Mouse (Mus musculus) megakaryocyte, adult 5-6 weeks (primary cell): Measurements from ENCODE around the gene BC051142. TPM values are rescaled to one million over a fixed set of nuclear protein-coding genes. Genes with fewer than 3 reads are reported as not detected.

Experiments
- ATAC-seq: 2 replicates; pipeline ENCODE4 v1.8.0; 2016; ENCODE audit warnings: mild to moderate bottlenecking, inconsistent platforms; ENCODE audit not compliant: poor library complexity, severe bottlenecking
- total RNA-seq, 2 experiments: library from RNA; stranded (forward) in 1 of 2; stranded (reverse) in 1 of 2; fragments of 153-499, 151-499 nt in 1 of 2; fragments of 221-1000, 200-1000 nt in 1 of 2; gene quantifications; 2 replicates each; pipeline versions ENCODE4 v1.2.3 to v1.2.4; 2015 to 2017

The BC051142 gene
- total RNA-seq (2015) (not detected in 2 replicates), total RNA-seq (2017) (0.29 and 3.8 TPM in 2 replicates)

DNA sequence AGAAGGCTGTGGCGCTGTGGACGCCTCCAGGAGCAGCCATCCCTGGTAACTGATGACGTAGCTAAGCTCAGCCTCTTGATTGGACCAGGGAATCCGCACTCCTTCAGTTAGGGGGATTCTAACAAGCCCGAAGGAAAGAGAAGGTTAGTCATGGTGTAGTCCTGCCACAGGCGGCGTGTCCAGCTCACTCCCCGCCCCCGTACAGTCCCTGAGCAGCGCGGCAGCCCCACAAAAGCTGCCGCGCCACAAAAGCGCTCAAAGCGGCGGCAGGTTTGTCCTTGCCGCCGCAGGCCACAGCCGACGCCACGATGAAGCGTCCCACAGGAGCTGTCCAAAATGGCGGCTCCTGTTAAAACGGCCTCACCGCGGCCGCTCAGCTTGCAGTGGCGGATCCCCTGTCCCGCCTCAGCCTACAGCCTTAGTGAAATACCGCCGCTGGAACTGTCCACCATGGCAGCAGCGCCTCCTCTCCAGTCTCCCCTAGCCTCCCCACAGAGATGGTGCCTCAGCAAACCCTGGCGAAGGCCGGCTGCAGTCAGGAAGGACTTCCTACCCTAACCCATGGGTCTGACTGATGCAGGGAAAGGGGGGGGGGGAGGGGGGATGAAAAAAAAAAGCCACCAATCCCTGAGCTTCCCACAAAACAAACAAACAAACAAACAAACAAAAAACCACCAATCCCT lies at the start of gene BC051142:
BC051142 (plus strand) TSS at position 110 of the 683 bp plus-strand sequence.
- peak; percentile 85 for ATAC-seq

GRCm38 (mm10) chr17:34349429-34349828 lies 49.2 kb upstream of the BC051142 start:
- ATAC-seq: peak; percentile 75

DNA sequence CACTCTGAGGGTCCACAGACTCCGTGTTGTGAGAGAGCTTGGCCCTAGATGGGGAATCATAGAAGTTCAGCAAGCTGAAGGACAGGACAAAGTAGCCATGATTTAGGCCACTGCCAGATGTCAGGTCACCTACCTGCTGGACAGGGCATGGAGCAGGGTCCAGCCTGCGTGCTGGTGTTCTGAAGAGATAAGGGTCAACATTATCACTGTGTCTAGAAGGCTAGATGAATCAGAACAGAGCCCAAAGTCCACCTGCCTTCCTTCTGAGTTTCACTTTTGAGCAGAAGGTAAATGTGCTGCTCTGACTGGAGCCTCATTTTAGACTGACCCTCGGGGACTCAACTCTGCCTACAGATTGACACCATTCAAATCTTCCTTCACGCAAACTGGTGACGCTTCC lies 44.1 kb upstream of the BC051142 start, which contains the start of gene Btnl2:
Btnl2 (plus strand) TSS at position 284 of the 400 bp plus-strand sequence.
- ATAC-seq: no peak

GRCm38 (mm10) chr17:34354940-34355339 lies 43.7 kb upstream of the BC051142 start:
- ATAC-seq: peak; percentile 98

GRCm38 (mm10) chr17:34362954-34363546 lies 35.6 kb upstream of the BC051142 start:
- ATAC-seq: no peak

DNA sequence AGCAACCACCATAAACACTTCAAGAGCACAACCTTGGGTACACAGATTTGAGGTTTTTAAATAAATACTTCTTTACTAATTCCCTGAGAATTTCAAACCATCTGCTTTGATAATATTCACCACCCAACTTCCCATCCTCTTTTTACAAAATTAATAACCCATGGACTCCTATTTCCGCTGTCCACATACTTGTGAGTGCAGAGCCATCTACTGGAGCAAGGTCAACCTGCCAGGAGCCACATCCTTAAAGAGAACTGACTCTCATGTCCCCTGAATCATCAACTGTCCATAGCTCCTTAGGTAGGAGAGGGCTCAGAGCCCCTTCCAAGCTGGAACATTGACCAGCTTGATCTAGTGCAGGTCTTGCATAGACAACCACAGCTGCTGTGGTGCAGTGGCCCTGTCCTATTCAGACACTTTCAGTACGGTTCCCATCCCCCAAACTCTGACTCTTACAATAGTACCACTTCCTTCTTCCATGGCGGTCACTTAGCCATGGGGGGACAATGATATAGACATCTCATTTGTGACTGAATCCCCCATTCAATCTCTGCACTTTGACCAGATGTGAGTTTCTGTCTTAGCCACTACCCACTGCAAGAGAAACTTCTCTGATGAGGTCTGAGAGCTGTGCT lies 34.8 kb upstream of the BC051142 start:
- ATAC-seq: no peak

DNA sequence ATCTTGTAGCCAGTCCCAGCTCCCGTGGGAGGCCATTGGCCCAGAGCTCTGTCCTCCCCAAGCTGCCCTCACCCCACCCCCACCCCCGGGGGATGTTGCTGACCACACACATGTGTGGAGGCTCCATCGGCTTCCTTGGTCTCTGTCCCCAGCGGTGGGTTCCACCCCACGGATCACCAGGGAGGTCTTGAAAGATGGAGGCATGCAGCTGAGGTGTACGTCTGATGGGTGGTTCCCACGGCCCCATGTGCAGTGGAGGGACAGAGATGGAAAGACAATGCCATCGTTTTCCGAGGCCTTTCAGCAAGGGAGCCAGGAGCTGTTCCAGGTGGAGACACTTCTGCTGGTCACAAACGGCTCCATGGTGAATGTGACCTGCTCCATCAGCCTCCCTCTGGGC lies 33.6 kb upstream of the BC051142 start:
- no peak for ATAC-seq

GRCm38 (mm10) chr17:34370563-34370962 lies 28.1 kb upstream of the BC051142 start:
- no peak for ATAC-seq

- ATAC-seq: no peak
These were observed 25.4 kb upstream of the BC051142 start for GRCm38 (mm10) chr17:34373055-34373709.

DNA sequence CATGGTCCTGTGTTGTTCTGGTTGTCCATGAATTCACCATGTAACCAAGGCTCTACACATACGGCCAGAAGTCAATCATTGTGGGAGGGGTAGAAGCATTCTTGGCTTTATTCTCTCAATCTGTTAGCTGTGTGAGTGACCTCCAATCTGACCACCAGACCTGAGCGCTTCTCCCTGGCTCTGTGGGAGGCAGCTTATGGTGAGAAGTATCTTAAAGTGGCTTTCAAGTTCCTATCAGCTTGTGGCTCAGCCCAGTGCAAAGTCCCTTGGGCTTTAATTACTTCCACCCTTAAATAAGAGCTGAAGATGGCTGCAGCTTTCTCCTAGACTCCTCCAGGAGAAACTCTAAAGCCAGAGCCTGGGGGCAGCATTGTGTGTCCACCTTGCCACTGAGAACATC lies 21.8 kb upstream of the BC051142 start, which contains the start of gene Btnl1:
Btnl1 (plus strand) TSS at position 286 of the 400 bp plus-strand sequence.
- ATAC-seq: no peak

DNA sequence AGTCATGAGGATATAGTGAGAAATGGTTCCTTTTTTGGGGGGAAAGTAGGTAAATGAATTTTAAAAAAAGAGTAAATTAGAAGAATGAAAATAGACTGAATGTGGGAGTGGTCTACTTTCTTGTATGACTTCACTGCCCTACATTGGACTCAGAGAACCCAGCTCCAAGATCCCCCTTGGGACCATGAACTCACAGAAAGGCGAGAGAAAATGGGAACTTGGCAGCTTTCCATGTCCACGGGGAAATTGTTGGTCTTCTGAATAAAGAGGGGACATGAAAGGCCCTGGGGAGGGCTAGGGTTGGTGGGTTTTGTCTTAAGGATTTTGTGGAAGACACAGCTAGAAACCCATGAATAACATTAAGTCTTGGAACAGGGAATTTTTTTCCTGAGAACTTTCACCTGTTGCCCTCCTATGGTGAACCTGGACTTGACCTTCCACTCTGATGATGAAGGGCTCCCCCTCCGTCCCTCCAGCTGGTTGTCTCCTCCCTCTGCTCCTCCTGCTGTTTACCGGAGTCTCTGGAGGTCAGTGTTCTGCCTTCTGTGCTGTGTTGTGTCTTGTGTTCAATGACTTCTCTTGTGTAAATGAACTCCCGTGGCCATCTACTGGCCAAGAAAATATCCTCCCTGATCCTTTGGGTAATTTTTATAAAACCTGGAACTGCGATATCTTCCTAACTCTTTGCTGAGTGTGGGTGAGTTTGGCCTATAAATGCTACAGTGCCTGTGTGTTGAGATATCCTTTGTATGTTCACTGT lies 21.0 kb upstream of the BC051142 start:
- ATAC-seq: no peak

DNA sequence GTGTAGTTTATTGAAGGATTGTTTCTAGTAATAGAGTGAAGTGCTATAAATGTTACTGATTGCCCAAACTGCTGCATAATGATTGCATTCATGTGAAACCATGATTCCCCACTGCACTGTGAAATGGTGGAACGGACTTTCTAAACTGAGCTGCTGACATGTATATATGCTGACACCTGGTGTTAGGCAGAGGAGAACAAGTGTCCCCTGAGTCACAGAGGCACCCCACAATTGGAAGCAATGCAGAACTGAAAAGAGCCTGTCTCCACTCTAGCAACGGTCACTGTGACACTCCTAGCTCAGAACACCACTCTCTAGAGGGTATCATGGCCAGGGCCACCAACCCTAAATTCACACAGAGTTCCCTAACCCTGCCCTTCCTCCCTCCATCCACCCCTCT lies 19.9 kb upstream of the BC051142 start:
- no peak for ATAC-seq

DNA sequence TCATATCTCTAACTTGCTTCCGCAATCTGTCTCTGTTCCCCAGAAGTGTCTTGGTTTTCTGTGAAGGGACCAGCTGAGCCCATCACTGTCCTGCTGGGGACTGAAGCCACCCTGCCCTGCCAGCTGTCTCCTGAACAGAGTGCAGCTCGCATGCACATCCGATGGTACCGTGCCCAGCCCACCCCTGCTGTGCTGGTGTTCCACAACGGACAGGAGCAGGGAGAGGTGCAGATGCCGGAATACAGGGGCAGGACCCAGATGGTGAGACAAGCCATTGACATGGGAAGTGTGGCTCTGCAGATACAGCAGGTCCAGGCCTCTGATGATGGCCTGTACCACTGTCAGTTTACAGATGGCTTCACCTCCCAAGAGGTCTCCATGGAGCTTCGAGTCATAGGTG lies 19.2 kb upstream of the BC051142 start:
- no peak for ATAC-seq

GRCm38 (mm10) chr17:34381876-34382275 lies 16.7 kb upstream of the BC051142 start:
- ATAC-seq: no peak

- peak; percentile 73 for ATAC-seq
These were observed 15.4 kb upstream of the BC051142 start for GRCm38 (mm10) chr17:34383212-34383611.

GRCm38 (mm10) chr17:34384699-34385098 lies 13.9 kb upstream of the BC051142 start:
- no peak for ATAC-seq

DNA sequence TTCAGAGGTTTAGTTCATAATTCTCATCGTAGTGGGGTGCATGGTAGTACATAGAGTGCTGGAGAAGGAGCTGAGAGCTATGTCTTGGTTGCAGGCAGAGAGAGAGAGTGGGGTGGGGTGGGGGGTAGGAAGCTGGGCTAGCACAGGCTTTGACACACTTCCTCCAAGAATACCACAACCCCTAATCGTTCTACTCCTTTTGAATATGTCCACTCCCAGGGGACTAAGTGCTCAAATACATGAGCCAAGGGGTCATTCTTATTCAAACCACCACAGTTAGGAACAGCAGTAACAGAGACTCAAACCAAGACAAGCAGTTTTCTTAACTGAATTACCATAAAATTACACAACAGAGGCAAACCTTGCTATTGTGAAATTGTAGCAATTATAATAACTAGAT lies 12.0 kb upstream of the BC051142 start:
- no peak for ATAC-seq

GRCm38 (mm10) chr17:34388513-34388912 lies 10.1 kb upstream of the BC051142 start:
- peak; percentile 67 for ATAC-seq

DNA sequence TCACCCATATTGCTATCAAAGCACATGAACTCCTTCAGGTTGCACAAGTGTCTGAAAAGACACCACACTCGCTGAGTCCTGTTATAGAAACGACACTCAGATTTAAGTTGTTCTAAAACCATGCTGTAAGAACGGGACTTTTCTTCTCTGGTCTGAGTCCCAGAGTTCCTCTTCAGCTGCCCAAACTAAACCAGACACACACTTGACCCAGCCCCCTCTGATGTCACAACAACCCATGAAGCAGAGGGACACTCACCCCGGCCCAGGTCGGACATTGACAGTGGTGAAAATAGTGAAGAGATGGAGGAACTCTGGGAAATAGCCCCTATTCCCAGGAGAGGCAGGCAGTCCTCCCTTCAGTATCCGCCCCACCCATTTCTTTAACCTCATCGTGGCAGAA lies 7.1 kb upstream of the BC051142 start:
- ATAC-seq: peak; percentile 59

GRCm38 (mm10) chr17:34392321-34392720 lies 6.3 kb upstream of the BC051142 start:
- peak; percentile 88 for ATAC-seq

DNA sequence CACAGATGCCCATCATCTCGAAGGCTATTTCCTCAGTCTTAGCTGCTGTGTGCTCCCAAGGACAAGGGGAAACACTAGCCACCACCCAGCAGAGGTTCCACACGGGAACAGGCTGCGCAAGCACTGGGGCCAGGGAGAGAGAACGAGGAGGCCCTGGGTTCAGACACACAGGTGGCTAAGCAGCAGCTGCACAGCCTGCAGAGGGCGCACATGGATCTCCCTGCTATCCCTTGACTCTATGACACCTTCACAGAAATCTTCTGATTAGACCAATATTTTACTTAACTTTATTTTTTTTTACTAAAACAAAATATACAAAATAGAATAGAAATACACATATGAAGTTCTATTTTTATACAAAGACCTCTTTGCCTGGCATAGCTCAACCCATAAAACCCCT lies 1.3 kb upstream of the BC051142 start:
- no peak for ATAC-seq
